Mouse (Mus musculus) hindbrain, embryonic 16.5 days (tissue): Measurements from ENCODE around the gene Tcf20. TPM values are rescaled to one million over a fixed set of nuclear protein-coding genes. Genes with fewer than 3 reads are reported as not detected.
A peak's percentile ranks its signal among the peaks of the same experiment; 100 is the strongest.

Source experiments
- ATAC-seq: fragments of 200-750 bp; cut with Nextera tagmentation; 2 replicates; pipeline ENCODE4 v1.8.0; 2017; ENCODE audit warnings: moderate TSS enrichment, moderate library complexity
- H3K27ac ChIP-seq: fragments of 300-500 bp; sonication (generic); 2 replicates; pipeline ENCODE4 v1.5.1; 2014; ENCODE audit warnings: low read depth, mild to moderate bottlenecking, control low read depth, low read length, moderate library complexity
- H3K27me3 ChIP-seq: fragments of 300-500 bp; sonication (generic); replicated peaks from 2 replicates; pipeline ENCODE4 v1.6.1; 2014; ENCODE audit warnings: low read length; ENCODE audit not compliant: control insufficient read depth, insufficient read depth
- H3K36me3 ChIP-seq: fragments of 300-500 bp; sonication (generic); 2 replicates; pipeline ENCODE4 v1.6.1; 2014; ENCODE audit warnings: mild to moderate bottlenecking, low read length, moderate library complexity, mixed read lengths; ENCODE audit not compliant: control insufficient read depth, insufficient read depth
- H3K4me1 ChIP-seq: fragments of 300-500 bp; sonication (generic); 2 replicates; pipeline ENCODE4 v1.6.1; 2014; ENCODE audit warnings: low read depth, low read length; ENCODE audit not compliant: control insufficient read depth, insufficient read depth
- H3K4me2 ChIP-seq: fragments of 300-500 bp; sonication (generic); 2 replicates; pipeline ENCODE4 v1.6.1; 2014; ENCODE audit warnings: mild to moderate bottlenecking, low read length, control low read depth, moderate library complexity
- H3K4me3 ChIP-seq: fragments of 300-500 bp; sonication (generic); 2 replicates; pipeline ENCODE4 v1.5.1; 2014; ENCODE audit warnings: mild to moderate bottlenecking, low read length, control low read depth, moderate library complexity
- H3K9ac ChIP-seq: fragments of 300-500 bp; sonication (generic); 2 replicates; pipeline ENCODE4 v1.6.1; 2014; ENCODE audit warnings: low read depth, mild to moderate bottlenecking, control low read depth, low read length, moderate library complexity
- H3K9me3 ChIP-seq: fragments of 300-500 bp; sonication (generic); 2 replicates; pipeline ENCODE4 v1.6.1; 2014; ENCODE audit warnings: mild to moderate bottlenecking, low read length, moderate library complexity; ENCODE audit not compliant: control insufficient read depth
- WGBS: fragments of 180-500 bp; shearing (Covaris S2); extraction: QIAGEN DNeasy Blood & Tissue Kit; methylation state at CpG from one replicate; pipeline ENCODE4 v1.1.7; 2014; 5-methylcytosine and 5-hydroxymethylcytosine counted together
- polyA plus RNA-seq: library from polyadenylated mRNA; unstranded; fragments of >200 nt; fragmentation: Nextera tagmentation; extraction: Ambion mirVana; gene quantifications from 2 replicates; pipeline ENCODE4 v1.2.1, GENCODE M21; 2015

Tcf20 gene
- polyA plus RNA-seq, 1 experiment from 2014 or later = 9.3 TPM

- no peak for ATAC-seq
- Histone ChIP-seq H3K9me3 (no peaks in the 10 kb centered on the region), H3K27ac (no peak overlapping the region), H3K4me2 (no peak overlapping the region), H3K27me3 (no peaks in the 10 kb centered on the region), H3K36me3 (no peaks in the 10 kb centered on the region), H3K9ac (no peak overlapping the region), H3K4me3 (no peak overlapping the region), H3K4me1 (peaks cover 42% of the 10 kb centered on the region)
- 87% methylated on average over 6 of the region's 6 CpGs for WGBS
Measured at GRCm38 (mm10) chr15:82998811-82999221, 11.1 kb upstream of the Tcf20 start.

DNA sequence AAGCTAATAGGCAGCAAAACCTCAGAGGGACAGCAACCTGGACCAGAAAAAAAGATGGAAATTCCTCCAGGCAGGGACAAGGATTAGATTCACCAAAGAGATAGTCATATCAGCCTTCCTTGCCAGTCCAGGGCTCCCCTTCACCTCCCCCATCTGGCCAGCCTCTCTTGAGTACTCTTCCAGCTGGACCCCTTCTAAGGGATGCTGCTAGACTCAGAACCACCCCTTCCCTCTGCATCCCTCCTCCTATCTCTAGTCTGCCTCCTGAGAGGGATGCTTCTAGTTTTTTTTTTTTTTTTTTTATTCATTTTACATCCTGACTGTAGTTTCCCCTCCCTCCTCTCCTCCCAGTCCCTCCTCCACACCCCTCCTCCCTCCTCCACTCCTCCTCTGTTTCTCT lies 8.8 kb upstream of the Tcf20 start:
- Histone ChIP-seq H3K27ac (no peak overlapping the region), H3K4me2 (no peak overlapping the region), H3K27me3 (no peaks in the 10 kb centered on the region), H3K4me1 (peaks cover 26% of the 10 kb centered on the region), H3K9ac (no peak overlapping the region), H3K36me3 (no peaks in the 10 kb centered on the region), H3K4me3 (no peak overlapping the region), H3K9me3 (no peaks in the 10 kb centered on the region)
- ATAC-seq = no peak

DNA sequence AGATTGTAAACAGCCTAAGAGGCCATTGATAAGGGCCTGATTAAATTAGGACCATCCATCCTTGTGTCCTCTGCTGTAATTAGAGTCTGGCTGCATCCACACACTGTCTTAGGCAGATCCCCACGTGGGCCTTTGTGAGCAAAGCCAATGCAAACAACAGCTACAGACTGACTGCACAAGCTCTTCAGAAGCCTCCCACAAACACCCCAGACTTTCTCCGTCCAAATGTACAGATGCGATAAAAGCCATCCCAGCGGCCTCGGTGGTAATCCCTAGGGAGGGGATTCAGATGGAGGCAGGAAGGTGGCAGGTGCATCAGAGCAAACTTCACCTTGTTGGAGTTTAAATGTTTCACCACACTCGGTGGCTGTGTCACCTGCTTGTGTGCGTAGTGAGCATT lies 7.6 kb upstream of the Tcf20 start:
- 47% methylated on average over 7 of the region's 7 CpGs for WGBS
- peak; percentile 72 for ATAC-seq
- no peak overlapping the region for H3K9ac ChIP-seq
- no peaks in the 10 kb centered on the region for H3K36me3 ChIP-seq
- no peaks in the 10 kb centered on the region for H3K27me3 ChIP-seq
- no peaks in the 10 kb centered on the region for H3K9me3 ChIP-seq
- no peak overlapping the region for H3K4me3 ChIP-seq
- no peak overlapping the region for H3K4me2 ChIP-seq
- no peak overlapping the region for H3K27ac ChIP-seq
- H3K4me1 ChIP-seq = peaks cover 26% of the 10 kb centered on the region

DNA sequence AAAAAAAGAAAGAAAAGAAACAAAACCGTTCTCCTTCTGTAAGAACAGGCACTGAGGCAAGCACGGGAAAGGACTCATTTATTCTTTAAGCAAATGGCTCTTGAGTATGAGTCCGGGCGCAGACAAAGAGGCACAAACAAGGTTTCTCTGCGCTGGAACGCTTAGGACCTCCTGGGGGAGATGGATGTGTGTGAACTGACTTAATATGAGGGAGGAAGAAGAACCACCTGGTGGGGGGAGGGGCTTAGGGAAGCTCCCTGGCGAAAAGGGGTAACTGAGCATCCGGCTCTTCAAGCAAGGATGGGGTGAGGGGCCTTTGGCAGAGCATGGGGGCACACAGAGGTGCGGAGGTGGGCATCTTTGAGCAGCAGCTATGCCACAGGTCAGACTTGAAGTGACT lies 5.2 kb upstream of the Tcf20 start:
- Histone ChIP-seq H3K9ac (no peak overlapping the region), H3K36me3 (no peaks in the 10 kb centered on the region), H3K4me2 (no peak overlapping the region), H3K4me3 (no peak overlapping the region), H3K27me3 (no peaks in the 10 kb centered on the region), H3K9me3 (no peaks in the 10 kb centered on the region), H3K27ac (no peak overlapping the region), H3K4me1 (peaks cover 41% of the 10 kb centered on the region)
- WGBS = 44% methylated on average over 9 of the region's 9 CpGs
- ATAC-seq = no peak

DNA sequence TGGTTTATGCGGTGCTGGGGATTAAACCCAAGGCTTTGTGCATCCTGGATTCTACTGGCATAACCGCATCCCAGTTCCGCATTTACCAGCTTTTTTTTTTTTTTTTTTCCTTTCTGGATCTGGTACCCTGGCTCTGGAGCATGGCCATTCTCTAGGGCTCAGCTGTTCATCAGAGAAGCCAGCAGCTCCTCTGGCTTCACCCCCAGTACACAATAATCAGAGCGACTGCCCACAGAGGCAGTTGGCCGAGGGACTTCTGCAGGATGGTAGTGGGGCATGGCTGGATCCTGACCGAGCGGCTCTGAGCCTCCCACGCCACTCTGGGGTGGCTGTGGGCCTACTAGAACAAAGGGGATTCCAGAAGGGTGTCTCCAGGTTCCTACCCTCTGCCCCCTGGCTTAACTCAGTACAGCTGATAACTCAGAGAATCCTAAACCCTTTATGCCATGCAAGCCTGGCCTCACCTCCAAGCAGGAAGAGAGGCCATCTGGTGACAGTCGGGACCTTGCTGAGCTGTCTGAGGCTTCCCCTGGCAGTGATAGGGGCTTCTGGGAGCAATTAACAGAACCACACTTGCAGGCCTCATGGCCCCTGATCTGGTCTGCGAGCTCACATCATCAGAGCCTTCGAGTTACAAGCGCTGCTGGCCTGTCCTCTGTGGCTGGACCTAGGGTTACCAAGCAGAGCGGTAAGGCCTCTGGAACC lies 4.6 kb upstream of the Tcf20 start:
- no peak for ATAC-seq
- H3K4me2 ChIP-seq = no peak overlapping the region
- no peaks in the 10 kb centered on the region for H3K9me3 ChIP-seq
- H3K9ac ChIP-seq = no peak overlapping the region
- H3K4me3 ChIP-seq = no peak overlapping the region
- H3K4me1 ChIP-seq = peaks cover 39% of the 10 kb centered on the region
- H3K36me3 ChIP-seq = no peaks in the 10 kb centered on the region
- no peaks in the 10 kb centered on the region for H3K27me3 ChIP-seq
- no peak overlapping the region for H3K27ac ChIP-seq
- 60% methylated on average over 13 of the region's 13 CpGs for WGBS

GRCm38 (mm10) chr15:82989190-82989704 lies 1.6 kb upstream of the Tcf20 start:
- no peak overlapping the region for H3K4me3 ChIP-seq
- no peaks in the 10 kb centered on the region for H3K27me3 ChIP-seq
- H3K9ac ChIP-seq = no peak overlapping the region
- H3K9me3 ChIP-seq = no peaks in the 10 kb centered on the region
- 58% methylated on average over 6 of the region's 6 CpGs for WGBS
- no peak overlapping the region for H3K4me2 ChIP-seq
- H3K4me1 ChIP-seq = peaks cover 31% of the 10 kb centered on the region
- no peaks in the 10 kb centered on the region for H3K36me3 ChIP-seq
- no peak for ATAC-seq
- H3K27ac ChIP-seq = no peak overlapping the region

- ATAC-seq = 0 out of 2 replicates have a peak, but pooled peaks have one; percentile 12
- no peak overlapping the region for H3K27ac ChIP-seq
- 1% methylated on average over 38 of the region's 38 CpGs for WGBS
Measured at GRCm38 (mm10) chr15:82987014-82987731, 499 bp downstream of the Tcf20 start.

DNA sequence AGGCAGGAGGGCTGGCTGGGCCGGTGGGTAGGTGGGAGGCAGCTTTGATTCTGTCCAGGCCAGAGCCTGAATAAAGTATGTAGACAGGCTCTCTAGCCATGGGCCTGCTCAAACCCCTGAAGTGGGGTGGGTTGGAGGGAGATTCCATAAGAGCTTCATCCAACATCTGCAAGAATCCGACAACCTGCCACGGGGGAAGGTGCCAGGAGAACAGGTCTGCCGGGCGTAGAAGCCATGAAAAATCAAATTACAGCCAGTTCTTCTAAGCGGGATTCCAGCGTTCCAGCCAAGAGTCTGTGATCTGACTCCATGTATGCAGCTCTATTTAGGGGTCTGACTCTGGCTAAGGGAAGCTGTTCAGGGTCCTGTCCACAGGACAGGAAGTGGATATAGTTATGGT lies 3.1 kb downstream of the Tcf20 start:
- no peak for ATAC-seq
- Histone ChIP-seq H3K27me3 (no peaks in the 10 kb centered on the region), H3K4me2 (no peak overlapping the region), H3K4me1 (peaks cover 53% of the 10 kb centered on the region), H3K9ac (no peak overlapping the region), H3K4me3 (no peak overlapping the region), H3K27ac (no peak overlapping the region), H3K9me3 (no peaks in the 10 kb centered on the region), H3K36me3 (no peaks in the 10 kb centered on the region)
- WGBS = 54% methylated on average over 7 of the region's 7 CpGs

More at GRCm38 (mm10) chr15:82987014-82987731, 499 bp downstream of the Tcf20 start:
- Histone ChIP-seq H3K4me2 (peak overlapping the region; percentile 61), H3K27me3 (no peaks in the 10 kb centered on the region), H3K4me1 (peaks cover 46% of the 10 kb centered on the region), H3K36me3 (no peaks in the 10 kb centered on the region), H3K9me3 (no peaks in the 10 kb centered on the region), H3K9ac (peak overlapping the region; percentile 24), H3K4me3 (peak overlapping the region; percentile 34)

- Histone ChIP-seq H3K9me3 (no peaks in the 10 kb centered on the region), H3K27ac (no peak overlapping the region; the same call in 1 of the 2 replicates), H3K4me1 (peaks cover 48% of the 10 kb centered on the region), H3K4me2 (no peak overlapping the region; the same call in 1 of the 2 replicates), H3K9ac (no peak overlapping the region), H3K27me3 (no peaks in the 10 kb centered on the region), H3K36me3 (no peaks in the 10 kb centered on the region), H3K4me3 (no peak overlapping the region)
- WGBS = 5% methylated on average over 4 of the region's 4 CpGs
- no peak for ATAC-seq
Measured at GRCm38 (mm10) chr15:82984097-82984496, 3.6 kb downstream of the Tcf20 start.
